Mouse (Mus musculus) hindbrain, embryonic 16.5 days (tissue): ENCODE measurements at regions not wholly inside any gene's neighbourhood (a gene's known extent, or its start where the extent isn't known, plus 50 kb on each side); places are given as distances from the start of the nearest gene placed in this dataset.
"Not testable (repeated sequence)": the region's sequence is repeated elsewhere in the genome, so short reads cannot be mapped to it uniquely, and the experiment has no call there.

Source experiments
- ATAC-seq: fragments of 200-750 bp; cut with Nextera tagmentation; 2 replicates; pipeline ENCODE4 v1.8.0; 2017; ENCODE audit warnings: moderate TSS enrichment, moderate library complexity
- H3K27ac ChIP-seq: fragments of 300-500 bp; sonication (generic); 2 replicates; pipeline ENCODE4 v1.5.1; 2014; ENCODE audit warnings: low read depth, mild to moderate bottlenecking, control low read depth, low read length, moderate library complexity
- H3K27me3 ChIP-seq: fragments of 300-500 bp; sonication (generic); replicated peaks from 2 replicates; pipeline ENCODE4 v1.6.1; 2014; ENCODE audit warnings: low read length; ENCODE audit not compliant: control insufficient read depth, insufficient read depth
- H3K36me3 ChIP-seq: fragments of 300-500 bp; sonication (generic); 2 replicates; pipeline ENCODE4 v1.6.1; 2014; ENCODE audit warnings: mild to moderate bottlenecking, low read length, moderate library complexity, mixed read lengths; ENCODE audit not compliant: control insufficient read depth, insufficient read depth
- H3K4me1 ChIP-seq: fragments of 300-500 bp; sonication (generic); 2 replicates; pipeline ENCODE4 v1.6.1; 2014; ENCODE audit warnings: low read depth, low read length; ENCODE audit not compliant: control insufficient read depth, insufficient read depth
- H3K4me2 ChIP-seq: fragments of 300-500 bp; sonication (generic); 2 replicates; pipeline ENCODE4 v1.6.1; 2014; ENCODE audit warnings: mild to moderate bottlenecking, low read length, control low read depth, moderate library complexity
- H3K4me3 ChIP-seq: fragments of 300-500 bp; sonication (generic); 2 replicates; pipeline ENCODE4 v1.5.1; 2014; ENCODE audit warnings: mild to moderate bottlenecking, low read length, control low read depth, moderate library complexity
- H3K9ac ChIP-seq: fragments of 300-500 bp; sonication (generic); 2 replicates; pipeline ENCODE4 v1.6.1; 2014; ENCODE audit warnings: low read depth, mild to moderate bottlenecking, control low read depth, low read length, moderate library complexity
- H3K9me3 ChIP-seq: fragments of 300-500 bp; sonication (generic); 2 replicates; pipeline ENCODE4 v1.6.1; 2014; ENCODE audit warnings: mild to moderate bottlenecking, low read length, moderate library complexity; ENCODE audit not compliant: control insufficient read depth
- WGBS: fragments of 180-500 bp; shearing (Covaris S2); extraction: QIAGEN DNeasy Blood & Tissue Kit; methylation state at CpG from one replicate; pipeline ENCODE4 v1.1.7; 2014; 5-methylcytosine and 5-hydroxymethylcytosine counted together

DNA sequence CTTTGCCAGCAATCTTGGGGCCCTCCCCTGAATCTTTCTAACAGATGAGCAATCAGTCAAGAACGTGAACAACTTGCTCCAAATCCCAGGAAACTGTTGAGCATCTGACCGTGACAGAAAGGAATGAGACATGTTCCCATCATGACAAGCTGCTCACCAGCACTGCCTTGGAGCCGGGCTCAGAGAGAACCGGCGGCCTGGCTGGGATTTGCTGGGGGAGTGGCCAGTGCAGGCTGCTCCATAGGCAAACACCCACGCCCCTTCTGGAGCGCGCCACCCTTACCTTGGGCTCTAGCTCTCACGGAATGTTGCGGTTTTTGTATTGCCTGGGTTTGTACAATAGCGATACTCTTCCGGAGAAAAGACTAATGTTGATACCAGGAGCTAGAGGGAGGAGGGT, 605.4 kb upstream of the Gm19410 start:
- H3K4me1 ChIP-seq = no peaks in the 10 kb centered on the region
- H3K36me3 ChIP-seq = no peaks in the 10 kb centered on the region
- no peak overlapping the region for H3K9ac ChIP-seq
- H3K4me2 ChIP-seq = no peak overlapping the region
- 88% methylated on average over 12 of the region's 12 CpGs for WGBS
- no peak for ATAC-seq
- H3K9me3 ChIP-seq = no peaks in the 10 kb centered on the region
- no peaks in the 10 kb centered on the region; the same call in 1 of the 2 replicates for H3K27me3 ChIP-seq
- no peak overlapping the region for H3K27ac ChIP-seq
- no peak overlapping the region for H3K4me3 ChIP-seq

DNA sequence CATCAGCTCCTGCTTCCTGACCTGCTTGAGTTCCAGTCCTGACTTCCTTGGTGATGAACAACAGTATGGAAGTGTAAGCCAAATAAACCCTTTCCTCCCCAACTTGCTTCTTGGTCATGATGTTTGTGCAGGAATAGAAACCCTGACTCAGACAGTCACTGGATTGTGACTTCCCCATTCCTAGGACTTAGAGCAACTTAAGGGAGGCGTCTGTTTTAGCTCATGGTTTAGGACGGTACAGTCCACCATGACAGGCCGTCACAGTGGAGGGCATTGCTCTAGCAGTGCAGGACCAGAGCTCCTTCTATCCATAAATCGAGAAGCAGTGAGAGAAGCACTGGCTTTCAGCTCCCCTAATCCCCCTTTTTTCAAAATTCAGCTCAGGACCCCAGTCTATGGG, 603.4 kb upstream of the Gm19410 start:
- H3K4me2 ChIP-seq, H3K36me3 ChIP-seq, H3K9me3 ChIP-seq, H3K27me3 ChIP-seq, H3K4me1 ChIP-seq, H3K9ac ChIP-seq, H3K27ac ChIP-seq, ATAC-seq, H3K4me3 ChIP-seq: not testable (repeated sequence)
- 93% methylated on average over 4 of the region's 4 CpGs for WGBS

DNA sequence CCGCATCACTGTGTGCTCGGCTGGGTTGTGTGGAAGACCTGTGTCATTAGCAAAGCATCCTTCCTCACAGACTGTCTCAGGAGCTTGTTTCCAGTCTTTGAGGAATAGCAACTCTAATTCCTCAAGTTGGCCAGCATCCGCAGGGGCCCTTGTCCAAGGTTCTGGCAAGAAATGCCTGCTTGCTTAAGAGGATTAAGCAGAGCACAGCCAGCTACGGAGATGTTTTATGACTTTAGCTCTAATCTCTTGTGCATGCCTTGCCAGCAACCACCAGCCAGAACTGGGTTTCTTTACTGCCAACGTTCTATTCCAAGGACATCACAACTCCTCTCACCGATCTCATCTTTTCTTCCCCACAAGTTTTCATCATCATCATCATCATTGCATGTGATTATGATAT, 599.0 kb upstream of the Gm19410 start:
- WGBS = 85% methylated on average over 6 of the region's 6 CpGs
- Histone ChIP-seq H3K36me3 (no peaks in the 10 kb centered on the region), H3K27ac (no peak overlapping the region), H3K9ac (no peak overlapping the region), H3K9me3 (no peaks in the 10 kb centered on the region), H3K4me2 (no peak overlapping the region), H3K4me1 (no peaks in the 10 kb centered on the region), H3K27me3 (no peaks in the 10 kb centered on the region), H3K4me3 (no peak overlapping the region)
- ATAC-seq = no peak

DNA sequence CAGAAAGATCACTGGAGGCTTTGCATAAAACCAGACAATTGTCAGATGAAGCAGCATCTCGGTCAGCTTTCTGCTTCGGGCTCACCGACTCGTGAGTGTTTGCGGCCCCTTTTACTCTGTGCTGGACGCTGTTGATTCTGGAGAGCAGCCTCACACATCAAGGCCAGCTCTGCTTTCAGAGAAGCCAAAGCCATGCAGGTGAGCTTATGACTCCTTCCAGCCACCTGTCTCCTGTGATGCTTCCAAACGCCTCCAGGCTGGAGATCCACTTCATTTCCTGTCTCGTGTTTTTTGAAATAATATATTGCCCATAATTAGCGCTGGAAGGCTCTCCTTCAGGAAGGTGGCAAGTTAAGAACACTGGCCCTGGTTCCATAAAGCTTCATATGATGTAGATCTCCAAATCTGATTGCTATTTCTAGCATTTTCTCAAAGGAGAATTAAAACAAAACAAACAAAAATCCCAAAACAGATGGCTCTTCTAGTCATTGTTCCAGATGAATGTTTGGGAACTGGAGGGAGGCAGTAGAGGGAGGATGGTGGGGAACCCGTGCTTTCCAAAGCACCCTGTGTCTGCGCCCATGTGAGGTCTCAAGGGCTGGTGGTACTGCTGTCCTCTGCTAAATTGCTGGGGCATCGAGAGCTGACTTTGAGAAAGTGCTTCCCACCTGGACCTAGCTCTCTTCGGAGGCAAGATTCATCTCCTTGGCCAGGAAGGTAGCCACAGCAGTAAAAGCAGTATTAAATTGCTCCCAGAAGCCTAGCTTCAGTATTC, 593.9 kb upstream of the Gm19410 start:
- no peak for ATAC-seq

DNA sequence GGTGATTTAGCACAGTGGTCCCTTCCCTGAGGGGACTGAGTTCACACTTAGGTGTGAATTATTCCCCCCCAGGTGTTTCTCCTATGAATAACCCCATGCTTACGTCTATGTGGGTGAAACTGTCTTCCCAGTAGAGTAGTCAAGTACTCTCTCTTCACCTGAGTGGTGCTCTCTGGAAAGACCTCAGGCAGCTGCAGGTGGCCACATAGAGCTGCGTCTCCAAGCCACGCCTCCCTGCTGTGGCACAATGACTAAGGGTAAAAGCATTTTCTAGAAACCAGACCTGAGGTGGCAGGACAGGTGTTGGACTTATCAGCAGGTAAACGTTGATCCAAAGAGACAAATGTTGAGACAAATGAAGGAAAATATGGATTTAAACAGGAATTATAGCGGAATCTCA, 588.3 kb upstream of the Gm19410 start:
- no peaks in the 10 kb centered on the region for H3K4me1 ChIP-seq
- H3K9me3 ChIP-seq = no peaks in the 10 kb centered on the region
- H3K27me3 ChIP-seq = no peaks in the 10 kb centered on the region
- no peak overlapping the region for H3K9ac ChIP-seq
- no peak for ATAC-seq
- no peak overlapping the region for H3K4me2 ChIP-seq
- H3K36me3 ChIP-seq = no peaks in the 10 kb centered on the region
- 78% methylated on average over 5 of the region's 5 CpGs for WGBS
- H3K4me3 ChIP-seq = no peak overlapping the region
- no peak overlapping the region for H3K27ac ChIP-seq

More for the DNA sequence above, 593.9 kb upstream of the Gm19410 start:
- no peak overlapping the region for H3K9ac ChIP-seq
- 86% methylated on average over 13 of the region's 13 CpGs for WGBS
- H3K4me1 ChIP-seq = no peaks in the 10 kb centered on the region
- no peaks in the 10 kb centered on the region for H3K9me3 ChIP-seq
- H3K27me3 ChIP-seq = no peaks in the 10 kb centered on the region
- H3K4me3 ChIP-seq = no peak overlapping the region
- no peaks in the 10 kb centered on the region for H3K36me3 ChIP-seq
- H3K4me2 ChIP-seq = no peak overlapping the region
- no peak overlapping the region for H3K27ac ChIP-seq

DNA sequence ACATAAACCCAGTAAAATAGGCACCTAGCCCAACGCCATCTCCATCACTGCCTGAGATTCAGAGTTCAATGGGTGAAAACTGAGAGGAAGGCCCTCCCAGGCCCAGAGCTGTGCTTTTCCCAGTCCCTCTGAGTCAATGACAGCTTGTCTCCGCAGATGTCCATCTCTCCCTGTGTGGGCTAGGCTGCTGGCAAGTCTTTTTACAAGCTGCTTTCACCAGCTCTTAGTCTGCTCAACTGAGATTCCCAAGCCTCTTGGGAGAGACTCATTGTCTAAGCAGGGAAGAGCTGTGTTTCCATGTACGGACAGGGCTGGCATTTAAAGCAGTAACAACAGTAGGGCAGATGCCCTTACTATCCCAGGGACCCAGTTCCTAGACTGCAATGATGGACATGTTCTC, 585.5 kb upstream of the Gm19410 start:
- H3K27ac ChIP-seq = no peak overlapping the region
- no peak overlapping the region for H3K4me3 ChIP-seq
- 70% methylated on average over 3 of the region's 3 CpGs for WGBS
- 0 out of 2 replicates have a peak, but pooled peaks cover 2% of the 10 kb centered on the region for H3K9me3 ChIP-seq
- ATAC-seq = peak; percentile 63
- H3K27me3 ChIP-seq = no peaks in the 10 kb centered on the region
- no peaks in the 10 kb centered on the region for H3K4me1 ChIP-seq
- no peaks in the 10 kb centered on the region for H3K36me3 ChIP-seq
- no peak overlapping the region for H3K9ac ChIP-seq
- H3K4me2 ChIP-seq = no peak overlapping the region

DNA sequence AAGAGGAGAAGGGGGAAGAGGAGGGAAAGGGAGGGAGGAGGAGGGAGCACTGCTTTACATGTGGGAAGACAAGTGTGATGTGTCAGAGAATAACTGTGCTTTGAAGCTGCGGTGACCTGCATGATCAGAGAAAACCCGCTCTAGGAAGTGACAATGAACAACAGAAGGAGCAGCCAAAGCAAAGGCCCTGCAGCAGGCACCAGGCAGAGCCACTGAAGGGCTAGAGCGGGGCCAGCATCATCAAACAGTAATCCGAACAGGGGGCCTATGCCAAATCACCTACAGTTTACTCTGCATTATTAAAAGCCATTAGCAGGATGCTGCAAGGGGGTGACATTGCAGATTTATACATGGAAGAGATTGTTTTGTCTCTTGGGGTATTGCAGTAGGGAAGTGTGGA, 583.4 kb upstream of the Gm19410 start:
- no peak overlapping the region for H3K4me3 ChIP-seq
- 90% methylated on average over 4 of the region's 4 CpGs for WGBS
- 0 out of 2 replicates have a peak, but pooled peaks cover 2% of the 10 kb centered on the region for H3K9me3 ChIP-seq
- H3K27ac ChIP-seq = no peak overlapping the region
- no peaks in the 10 kb centered on the region for H3K36me3 ChIP-seq
- no peaks in the 10 kb centered on the region for H3K4me1 ChIP-seq
- no peaks in the 10 kb centered on the region for H3K27me3 ChIP-seq
- H3K9ac ChIP-seq = no peak overlapping the region
- ATAC-seq = no peak
- no peak overlapping the region for H3K4me2 ChIP-seq

DNA sequence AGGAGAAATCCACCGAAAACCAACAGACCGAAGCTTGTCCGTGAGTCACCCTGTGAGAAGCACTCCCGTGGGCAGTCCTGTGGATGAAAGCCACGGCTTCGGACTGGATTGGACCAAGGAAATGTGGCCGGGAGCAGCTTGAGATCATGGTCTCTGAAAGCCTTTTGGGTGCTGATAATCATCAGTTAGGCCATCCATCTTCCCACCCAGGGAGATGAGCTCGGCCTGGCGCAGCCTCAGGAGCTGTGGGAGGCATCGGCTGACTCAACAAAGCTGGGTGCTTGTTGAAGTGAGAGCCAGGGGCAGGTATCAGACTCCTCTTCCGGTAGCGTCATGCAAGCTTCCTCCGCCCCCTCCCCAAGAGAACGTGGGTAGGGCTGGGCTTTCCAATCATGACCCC, 582.2 kb upstream of the Gm19410 start:
- H3K4me2 ChIP-seq = no peak overlapping the region
- 92% methylated on average over 14 of the region's 14 CpGs for WGBS
- 0 out of 2 replicates have a peak, but pooled peaks cover 2% of the 10 kb centered on the region for H3K9me3 ChIP-seq
- no peak overlapping the region for H3K27ac ChIP-seq
- H3K9ac ChIP-seq = no peak overlapping the region
- H3K36me3 ChIP-seq = no peaks in the 10 kb centered on the region
- no peaks in the 10 kb centered on the region for H3K27me3 ChIP-seq
- H3K4me3 ChIP-seq = no peak overlapping the region
- ATAC-seq = no peak
- no peaks in the 10 kb centered on the region for H3K4me1 ChIP-seq

DNA sequence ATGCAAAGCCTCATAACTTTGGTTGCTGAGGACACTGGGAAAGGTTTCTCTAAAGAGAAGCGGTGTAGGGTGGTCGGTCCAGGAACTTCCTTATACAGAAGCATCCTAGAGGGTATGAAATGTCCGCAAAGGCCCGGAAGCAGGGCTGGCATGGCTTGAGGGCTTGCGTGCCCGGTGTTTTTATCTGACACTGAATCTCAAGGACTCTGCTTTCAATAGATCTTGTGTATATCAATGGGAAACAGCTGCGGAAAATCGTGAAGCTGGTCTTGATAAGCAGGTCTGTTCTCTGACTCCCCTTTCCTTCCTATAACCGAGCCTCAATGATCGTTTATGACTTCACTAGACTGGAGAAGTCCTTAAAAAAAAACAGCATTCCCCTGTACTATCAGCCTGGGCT, 580.4 kb upstream of the Gm19410 start:
- no peak overlapping the region for H3K27ac ChIP-seq
- H3K9me3 ChIP-seq = 0 out of 2 replicates have a peak, but pooled peaks cover 2% of the 10 kb centered on the region
- ATAC-seq = no peak
- H3K27me3 ChIP-seq = no peaks in the 10 kb centered on the region
- no peak overlapping the region for H3K4me3 ChIP-seq
- H3K4me1 ChIP-seq = no peaks in the 10 kb centered on the region
- H3K36me3 ChIP-seq = no peaks in the 10 kb centered on the region
- no peak overlapping the region for H3K9ac ChIP-seq
- H3K4me2 ChIP-seq = no peak overlapping the region
- WGBS = 89% methylated on average over 10 of the region's 10 CpGs
